Mouse (Mus musculus) G1E (cell line): ENCODE data around the gene Serpini1. TPM values are rescaled to one million over a fixed set of nuclear protein-coding genes. Genes with fewer than 3 reads are reported as not detected.
"Not testable (repeated sequence)": the region's sequence is repeated elsewhere in the genome, so short reads cannot be mapped to it uniquely, and the experiment has no call there.

Experiments
- ATAC-seq: 2 replicates; pipeline ENCODE4 v1.8.0; 2016; ENCODE audit warnings: mild to moderate bottlenecking; ENCODE audit not compliant: insufficient number of reproducible peaks, poor library complexity, low FRiP score, severe bottlenecking; ENCODE audit errors: extremely low read depth
- DNase-seq: peaks from one replicate; pipeline ENCODE4 v3.0.0; 2012; ENCODE audit warnings: low spot score
- H3K27me3 ChIP-seq: 2 replicates; pipeline ENCODE4 v1.6.1; 2012; ENCODE audit warnings: mild to moderate bottlenecking, low read length, inconsistent platforms; ENCODE audit not compliant: insufficient read depth
- H3K36me3 ChIP-seq: replicated peaks from 2 replicates; pipeline ENCODE3; 2012; ENCODE audit warnings: mild to moderate bottlenecking, inconsistent platforms
- H3K4me1 ChIP-seq: 2 replicates; pipeline ENCODE4 v1.6.1; 2012; ENCODE audit warnings: low read depth, low read length, inconsistent platforms, mixed read lengths; ENCODE audit not compliant: insufficient read depth
- H3K4me3 ChIP-seq: 2 replicates; pipeline ENCODE4 v1.5.1; 2012; ENCODE audit warnings: low read depth, mild to moderate bottlenecking, inconsistent platforms, low read length, moderate library complexity, mixed read lengths
- H3K9me3 ChIP-seq: replicated peaks from 2 replicates; pipeline ENCODE4 v1.6.1; 2012; ENCODE audit warnings: inconsistent platforms
- CTCF ChIP-seq: IDR thresholded peaks from 2 replicates; pipeline ENCODE4 v1.5.1; 2012; ENCODE audit warnings: low read depth, low read length, inconsistent platforms, mixed read lengths
- GATA1 ChIP-seq: IDR thresholded peaks from 2 replicates; pipeline ENCODE4 v1.6.1; 2012; ENCODE audit warnings: borderline replicate concordance, low read length, inconsistent platforms, mixed read lengths
- GATA2 ChIP-seq: IDR thresholded peaks from 2 replicates; pipeline ENCODE4 v1.6.1; 2012; ENCODE audit warnings: low read depth, low read length, inconsistent platforms, borderline replicate concordance
- POLR2AphosphoS5 ChIP-seq: IDR thresholded peaks from 2 replicates; pipeline ENCODE4 v1.6.1; 2012; ENCODE audit warnings: low read depth, low read length, inconsistent platforms; ENCODE audit not compliant: insufficient replicate concordance
- TAL1 ChIP-seq: conservative IDR thresholded peaks from 2 replicates; pipeline ENCODE4 v1.6.1; 2012; ENCODE audit warnings: low read depth, low read length, inconsistent platforms, mixed read lengths
- polyA plus RNA-seq: library from polyadenylated mRNA; stranded (reverse); fragments of >175 nt; gene quantifications from 2 replicates; pipeline ENCODE4 v1.2.3, GENCODE M21; 2012
- total RNA-seq, 2 experiments: library from RNA; stranded (forward) in 1 of 2; stranded (reverse) in 1 of 2; fragments of 200-1000 nt in 1 of 2; fragments of >200 nt in 1 of 2; fragmentation: Nextera tagmentation in 1 of 2; gene quantifications; 2 replicates each; pipeline ENCODE4 v1.2.3; 2014 to 2017

The Serpini1 gene
- total and polyA plus RNA-seq, 3 experiments, result 0.55 TPM; not detected in 2

GRCm38 (mm10) chr3:75651603-75652115, 94.3 kb downstream of the Serpini1 start:
- Histone ChIP-seq H3K9me3 (no peaks in the 10 kb centered on the region), H3K27me3 (no peaks in the 10 kb centered on the region), H3K36me3 (no peaks in the 10 kb centered on the region), H3K4me3 (no peak overlapping the region), H3K4me1 (no peaks in the 10 kb centered on the region)
- TF ChIP-seq TAL1, result no peak
- TF ChIP-seq GATA2, result no peak
- TF ChIP-seq GATA1, result no peak
- no peak for TF ChIP-seq POLR2AphosphoS5
- no peak for TF ChIP-seq CTCF
- no peak for DNase-seq
- ATAC-seq, result no peak

- H3K36me3 ChIP-seq, DNase-seq, H3K4me3 ChIP-seq, H3K9me3 ChIP-seq, H3K4me1 ChIP-seq, ATAC-seq, H3K27me3 ChIP-seq: not testable (repeated sequence)
These were observed 96.6 kb downstream of the Serpini1 start for GRCm38 (mm10) chr3:75653901-75654300.

- DNase-seq (no peak), ATAC-seq (no peak)
- H3K27me3 ChIP-seq, result no peaks in the 10 kb centered on the region
- no peak overlapping the region for H3K4me3 ChIP-seq
- TF ChIP-seq TAL1 (no peak), GATA1 (no peak), CTCF (no peak), POLR2AphosphoS5 (no peak), GATA2 (no peak)
- H3K9me3 ChIP-seq, result no peaks in the 10 kb centered on the region
- H3K4me1 ChIP-seq, result no peaks in the 10 kb centered on the region
- no peaks in the 10 kb centered on the region for H3K36me3 ChIP-seq
These were observed 98.4 kb downstream of the Serpini1 start for GRCm38 (mm10) chr3:75655578-75656344.

GRCm38 (mm10) chr3:75666962-75667361, 109.6 kb downstream of the Serpini1 start:
- Histone ChIP-seq H3K36me3 (no peaks in the 10 kb centered on the region), H3K4me1 (no peaks in the 10 kb centered on the region), H3K4me3 (no peak overlapping the region), H3K9me3 (no peaks in the 10 kb centered on the region), H3K27me3 (no peaks in the 10 kb centered on the region)
- TF ChIP-seq GATA2 (no peak), POLR2AphosphoS5 (no peak), CTCF (no peak), GATA1 (no peak), TAL1 (no peak)
- ATAC-seq (no peak), DNase-seq (no peak)

- no peak for DNase-seq
- H3K27me3 ChIP-seq, result no peaks in the 10 kb centered on the region
- H3K4me1 ChIP-seq, result no peaks in the 10 kb centered on the region
- ATAC-seq, result no peak
- no peaks in the 10 kb centered on the region for H3K36me3 ChIP-seq
- H3K9me3 ChIP-seq, result no peaks in the 10 kb centered on the region
- no peak overlapping the region for H3K4me3 ChIP-seq
- TF ChIP-seq POLR2AphosphoS5, result no peak
- no peak for TF ChIP-seq GATA1
- TF ChIP-seq GATA2, result no peak
- TF ChIP-seq CTCF, result no peak
- TF ChIP-seq TAL1, result no peak
These were observed 113.1 kb downstream of the Serpini1 start for GRCm38 (mm10) chr3:75670425-75670824.

- TF ChIP-seq CTCF (no peak), GATA1 (no peak), POLR2AphosphoS5 (no peak), GATA2 (no peak), TAL1 (no peak)
- Histone ChIP-seq H3K4me3 (no peak overlapping the region), H3K36me3 (no peaks in the 10 kb centered on the region), H3K27me3 (no peaks in the 10 kb centered on the region), H3K4me1 (no peaks in the 10 kb centered on the region), H3K9me3 (no peaks in the 10 kb centered on the region)
- ATAC-seq (no peak), DNase-seq (no peak)
These were observed 125.5 kb downstream of the Serpini1 start for GRCm38 (mm10) chr3:75682881-75683280.

GRCm38 (mm10) chr3:75686775-75687174, 129.4 kb downstream of the Serpini1 start:
- TF ChIP-seq TAL1 (no peak), GATA2 (no peak), GATA1 (no peak), CTCF (no peak), POLR2AphosphoS5 (no peak)
- Histone ChIP-seq H3K27me3 (no peaks in the 10 kb centered on the region), H3K4me3 (no peak overlapping the region), H3K4me1 (no peaks in the 10 kb centered on the region), H3K9me3 (no peaks in the 10 kb centered on the region), H3K36me3 (no peaks in the 10 kb centered on the region)
- no peak for ATAC-seq
- no peak for DNase-seq
